Mouse (Mus musculus) testis, adult 2 months (tissue): ENCODE results near the gene Cpne8.

ENCODE experiments used
- CTCF ChIP-seq: fragments of 200-500 bp; IDR thresholded peaks from 2 replicates; pipeline ENCODE4 v1.5.1; 2012; ENCODE audit warnings: low read depth, mild to moderate bottlenecking, inconsistent platforms, low read length, moderate library complexity; ENCODE audit not compliant: control insufficient read depth, insufficient read depth, insufficient replicate concordance
- POLR2A ChIP-seq: fragments of 200-500 bp; IDR thresholded peaks from 2 replicates; pipeline ENCODE4 v1.6.1; 2012; ENCODE audit warnings: low read depth, mild to moderate bottlenecking, inconsistent platforms, low read length, moderate library complexity; ENCODE audit not compliant: control insufficient read depth

- no peak for TF ChIP-seq CTCF
- TF ChIP-seq POLR2A, result no peak
Measured at GRCm38 (mm10) chr15:90563996-90564395, 115.2 kb downstream of the Cpne8 start.
